Mouse (Mus musculus) E14TG2a.4 (cell line): Measurements from ENCODE around the gene Bspry.

ENCODE experiments used
- CTCF ChIP-seq: conservative IDR thresholded peaks from 2 replicates; pipeline ENCODE4 v1.5.1; 2014; ENCODE audit warnings: low read length
- NANOG ChIP-seq: IDR thresholded peaks from 2 replicates; pipeline ENCODE4 v1.6.1; 2014; ENCODE audit warnings: borderline replicate concordance, low read length, mixed read lengths

- TF ChIP-seq CTCF = no peak
- no peak for TF ChIP-seq NANOG
Observed at GRCm38 (mm10) chr4:62502969-62503368, 23.1 kb downstream of the Bspry start.
